Mouse (Mus musculus) G1E (cell line): ENCODE data around the gene Actr6. TPM values are rescaled to one million over a fixed set of nuclear protein-coding genes. Genes with fewer than 3 reads are reported as not detected.
"Not testable (repeated sequence)": the region's sequence is repeated elsewhere in the genome, so short reads cannot be mapped to it uniquely, and the experiment has no call there.

ENCODE experiments used
- ATAC-seq: 2 replicates; pipeline ENCODE4 v1.8.0; 2016; ENCODE audit warnings: mild to moderate bottlenecking; ENCODE audit not compliant: insufficient number of reproducible peaks, poor library complexity, low FRiP score, severe bottlenecking; ENCODE audit errors: extremely low read depth
- DNase-seq: peaks from one replicate; pipeline ENCODE4 v3.0.0; 2012; ENCODE audit warnings: low spot score
- H3K27me3 ChIP-seq: 2 replicates; pipeline ENCODE4 v1.6.1; 2012; ENCODE audit warnings: mild to moderate bottlenecking, low read length, inconsistent platforms; ENCODE audit not compliant: insufficient read depth
- H3K36me3 ChIP-seq: replicated peaks from 2 replicates; pipeline ENCODE3; 2012; ENCODE audit warnings: mild to moderate bottlenecking, inconsistent platforms
- H3K4me1 ChIP-seq: 2 replicates; pipeline ENCODE4 v1.6.1; 2012; ENCODE audit warnings: low read depth, low read length, inconsistent platforms, mixed read lengths; ENCODE audit not compliant: insufficient read depth
- H3K4me3 ChIP-seq: 2 replicates; pipeline ENCODE4 v1.5.1; 2012; ENCODE audit warnings: low read depth, mild to moderate bottlenecking, inconsistent platforms, low read length, moderate library complexity, mixed read lengths
- H3K9me3 ChIP-seq: replicated peaks from 2 replicates; pipeline ENCODE4 v1.6.1; 2012; ENCODE audit warnings: inconsistent platforms
- CTCF ChIP-seq: IDR thresholded peaks from 2 replicates; pipeline ENCODE4 v1.5.1; 2012; ENCODE audit warnings: low read depth, low read length, inconsistent platforms, mixed read lengths
- GATA1 ChIP-seq: IDR thresholded peaks from 2 replicates; pipeline ENCODE4 v1.6.1; 2012; ENCODE audit warnings: borderline replicate concordance, low read length, inconsistent platforms, mixed read lengths
- GATA2 ChIP-seq: IDR thresholded peaks from 2 replicates; pipeline ENCODE4 v1.6.1; 2012; ENCODE audit warnings: low read depth, low read length, inconsistent platforms, borderline replicate concordance
- POLR2AphosphoS5 ChIP-seq: IDR thresholded peaks from 2 replicates; pipeline ENCODE4 v1.6.1; 2012; ENCODE audit warnings: low read depth, low read length, inconsistent platforms; ENCODE audit not compliant: insufficient replicate concordance
- TAL1 ChIP-seq: conservative IDR thresholded peaks from 2 replicates; pipeline ENCODE4 v1.6.1; 2012; ENCODE audit warnings: low read depth, low read length, inconsistent platforms, mixed read lengths
- polyA plus RNA-seq: library from polyadenylated mRNA; stranded (reverse); fragments of >175 nt; gene quantifications from 2 replicates; pipeline ENCODE4 v1.2.3, GENCODE M21; 2012
- total RNA-seq, 2 experiments: library from RNA; stranded (forward) in 1 of 2; stranded (reverse) in 1 of 2; fragments of 200-1000 nt in 1 of 2; fragments of >200 nt in 1 of 2; fragmentation: Nextera tagmentation in 1 of 2; gene quantifications; 2 replicates each; pipeline ENCODE4 v1.2.3; 2014 to 2017

The Actr6 gene
- total and polyA plus RNA-seq, 3 experiments = 0.60 to 26.4 (median 18.9) TPM

GRCm38 (mm10) chr10:89679448-89679847 is 52.6 kb downstream of the Actr6 start:
- Histone ChIP-seq H3K4me1 (peaks cover 26% of the 10 kb centered on the region; the same call in 1 of the 2 replicates), H3K9me3 (no peaks in the 10 kb centered on the region), H3K27me3 (no peaks in the 10 kb centered on the region), H3K36me3 (peaks cover 42% of the 10 kb centered on the region), H3K4me3 (no peak overlapping the region)
- TF ChIP-seq GATA1 = no peak
- TF ChIP-seq TAL1 = no peak
- TF ChIP-seq CTCF = no peak
- TF ChIP-seq POLR2AphosphoS5 = no peak
- TF ChIP-seq GATA2 = no peak
- ATAC-seq = no peak
- no peak for DNase-seq

GRCm38 (mm10) chr10:89678054-89678453 is 54.0 kb downstream of the Actr6 start:
- H3K9me3 ChIP-seq = no peaks in the 10 kb centered on the region
- ATAC-seq (no peak), DNase-seq (no peak)
- H3K27me3 ChIP-seq = no peaks in the 10 kb centered on the region
- H3K4me3 ChIP-seq = no peak overlapping the region
- H3K36me3 ChIP-seq = peaks cover 36% of the 10 kb centered on the region
- peaks cover 16% of the 10 kb centered on the region; the same call in 1 of the 2 replicates for H3K4me1 ChIP-seq
- no peak for TF ChIP-seq POLR2AphosphoS5
- no peak for TF ChIP-seq CTCF
- no peak for TF ChIP-seq GATA1
- no peak for TF ChIP-seq TAL1
- no peak for TF ChIP-seq GATA2

- ATAC-seq = no peak
- H3K9me3 ChIP-seq = no peaks in the 10 kb centered on the region
Observed at GRCm38 (mm10) chr10:89676609-89677008, 55.5 kb downstream of the Actr6 start.

GRCm38 (mm10) chr10:89670371-89670770 is 61.7 kb downstream of the Actr6 start:
- DNase-seq, H3K27me3 ChIP-seq, H3K4me1 ChIP-seq, H3K4me3 ChIP-seq, ATAC-seq, H3K9me3 ChIP-seq: not testable (repeated sequence)
- peaks cover 42% of the 10 kb centered on the region for H3K36me3 ChIP-seq

More at GRCm38 (mm10) chr10:89676609-89677008, 55.5 kb downstream of the Actr6 start:
- Histone ChIP-seq H3K27me3 (no peaks in the 10 kb centered on the region), H3K4me1 (peaks cover 13% of the 10 kb centered on the region; the same call in 1 of the 2 replicates), H3K4me3 (no peak overlapping the region), H3K36me3 (peaks cover 36% of the 10 kb centered on the region)
- TF ChIP-seq TAL1 = no peak
- no peak for TF ChIP-seq POLR2AphosphoS5
- no peak for TF ChIP-seq GATA1
- no peak for TF ChIP-seq CTCF
- TF ChIP-seq GATA2 = no peak
- DNase-seq = no peak

GRCm38 (mm10) chr10:89667571-89667970 is 64.5 kb downstream of the Actr6 start:
- ATAC-seq = no peak
- Histone ChIP-seq H3K27me3 (no peaks in the 10 kb centered on the region), H3K4me1 (no peaks in the 10 kb centered on the region), H3K36me3 (peaks cover 46% of the 10 kb centered on the region), H3K4me3 (no peak overlapping the region), H3K9me3 (no peaks in the 10 kb centered on the region)
- no peak for TF ChIP-seq GATA2
- no peak for DNase-seq

- no peak for TF ChIP-seq GATA1
- TF ChIP-seq TAL1 = no peak
- no peak for TF ChIP-seq GATA2
- TF ChIP-seq CTCF = no peak
- no peak for TF ChIP-seq POLR2AphosphoS5
- DNase-seq (no peak), ATAC-seq (no peak)
Observed at GRCm38 (mm10) chr10:89665679-89666078, 66.4 kb downstream of the Actr6 start.

GRCm38 (mm10) chr10:89664977-89665645 is 67.0 kb downstream of the Actr6 start:
- DNase-seq = no peak
- TF ChIP-seq GATA1 = no peak
- TF ChIP-seq CTCF = no peak
- TF ChIP-seq TAL1 = no peak
- no peak for TF ChIP-seq POLR2AphosphoS5
- no peak for TF ChIP-seq GATA2
- Histone ChIP-seq H3K4me1 (no peaks in the 10 kb centered on the region), H3K4me3 (no peak overlapping the region), H3K9me3 (no peaks in the 10 kb centered on the region), H3K36me3 (peaks cover 49% of the 10 kb centered on the region), H3K27me3 (no peaks in the 10 kb centered on the region)
- no peak for ATAC-seq

More at GRCm38 (mm10) chr10:89665679-89666078, 66.4 kb downstream of the Actr6 start:
- Histone ChIP-seq H3K27me3 (no peaks in the 10 kb centered on the region), H3K4me1 (no peaks in the 10 kb centered on the region), H3K36me3 (peaks cover 54% of the 10 kb centered on the region), H3K4me3 (no peak overlapping the region), H3K9me3 (no peaks in the 10 kb centered on the region)

Other genes starting within 250 kb of the Actr6 start
- gene Nr1h4, start 198.7 kb downstream of the Actr6 start, total RNA-seq (2014; fragmentation: Nextera tagmentation) = not detected in 2 replicates
- gene Nr1h4, start 198.7 kb downstream of the Actr6 start, total RNA-seq (2017) = not detected in 2 replicates
- gene Nr1h4, start 198.7 kb downstream of the Actr6 start, polyA plus RNA-seq = not detected in 2 replicates
- gene Slc17a8, start 111.0 kb downstream of the Actr6 start, total RNA-seq (2014; fragmentation: Nextera tagmentation) = not detected in 2 replicates
- 0.05 and 0.06 TPM in 2 replicates for gene Slc17a8, start 111.0 kb downstream of the Actr6 start, total RNA-seq (2017)
- not detected in 2 replicates for gene Slc17a8, start 111.0 kb downstream of the Actr6 start, polyA plus RNA-seq
- 38.1 and 40.4 TPM in 2 replicates for gene Scyl2, start 46.0 kb downstream of the Actr6 start, total RNA-seq (2014; fragmentation: Nextera tagmentation)
- gene Scyl2, start 46.0 kb downstream of the Actr6 start, total RNA-seq (2017) = 35.1 and 37.2 TPM in 2 replicates
- gene Scyl2, start 46.0 kb downstream of the Actr6 start, polyA plus RNA-seq = 4.9 and 6.8 TPM in 2 replicates
- 61.0 and 66.6 TPM in 2 replicates for gene Uhrf1bp1l, start 12.7 kb upstream of the Actr6 start, total RNA-seq (2014; fragmentation: Nextera tagmentation)
- gene Uhrf1bp1l, start 12.7 kb upstream of the Actr6 start, total RNA-seq (2017) = 17.5 and 20.9 TPM in 2 replicates
- 2.6 and 7.2 TPM in 2 replicates for gene Uhrf1bp1l, start 12.7 kb upstream of the Actr6 start, polyA plus RNA-seq
- not detected in 2 replicates for gene Anks1b, start 141.2 kb upstream of the Actr6 start, total RNA-seq (2014; fragmentation: Nextera tagmentation)
- gene Anks1b, start 141.2 kb upstream of the Actr6 start, total RNA-seq (2017) = 0.11 and 0.17 TPM in 2 replicates
- gene Anks1b, start 141.2 kb upstream of the Actr6 start, polyA plus RNA-seq = not detected in 2 replicates